Mouse (Mus musculus): ENCODE measurements around the gene Cdc73. TPM values are rescaled to one million over a fixed set of nuclear protein-coding genes. Genes with fewer than 3 reads are reported as not detected.

Cdc73 gene
- polyA plus RNA-seq, 1 experiment from 2014 or later, result 27.3 TPM

DNA sequence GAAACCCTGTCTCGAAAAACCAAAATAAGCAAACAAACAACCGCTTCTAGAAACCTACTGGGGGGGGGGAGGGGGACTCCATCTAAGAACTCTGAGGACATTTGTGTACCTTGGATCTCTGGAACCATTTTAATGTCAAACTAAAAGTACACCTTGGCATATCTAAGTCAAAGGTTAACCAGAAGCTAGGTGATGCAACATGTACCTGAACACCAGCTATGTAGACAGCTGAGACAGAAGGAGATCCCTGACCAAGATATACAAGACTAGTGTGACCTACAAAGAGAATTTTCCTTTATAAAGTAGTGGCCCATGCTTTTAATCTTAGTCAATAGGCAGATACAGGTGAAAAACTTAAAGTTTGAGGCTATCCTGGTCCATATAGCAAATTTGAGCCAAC, 39.5 kb downstream of the Cdc73 start:
- H3K27me3 ChIP-seq (ENCODE audit: control insufficient read depth, insufficient read depth, low read length), result no peaks in the 10 kb centered on the region
- no peak overlapping the region for H3K4me2 ChIP-seq (ENCODE audit: low read depth, low read length)
- no peaks in the 10 kb centered on the region for H3K9me3 ChIP-seq (replicated peaks; ENCODE audit: control insufficient read depth, low read length)
- H3K36me3 ChIP-seq (replicated peaks; ENCODE audit: control insufficient read depth, insufficient read depth, low read depth, low read length), result peaks cover 2% of the 10 kb centered on the region; the same call in 1 of the 2 replicates
- DNase-seq (ENCODE audit: low spot score) (no peak), ATAC-seq (replicated peaks; ENCODE audit: insufficient number of reproducible peaks, low FRiP score, low TSS enrichment, low read depth) (no peak)
- H3K4me1 ChIP-seq (ENCODE audit: control insufficient read depth, insufficient read depth, low read length), result no peaks in the 10 kb centered on the region
- H3K4me3 ChIP-seq (ENCODE audit: low read depth, low read length), result no peak overlapping the region
- no peak overlapping the region for H3K9ac ChIP-seq (replicated peaks; ENCODE audit: low read length)
- WGBS, result 93% methylated on average over 2 of the region's 2 CpGs
- H3K27ac ChIP-seq (replicated peaks; ENCODE audit: low read depth, low read length), result no peak overlapping the region

DNA sequence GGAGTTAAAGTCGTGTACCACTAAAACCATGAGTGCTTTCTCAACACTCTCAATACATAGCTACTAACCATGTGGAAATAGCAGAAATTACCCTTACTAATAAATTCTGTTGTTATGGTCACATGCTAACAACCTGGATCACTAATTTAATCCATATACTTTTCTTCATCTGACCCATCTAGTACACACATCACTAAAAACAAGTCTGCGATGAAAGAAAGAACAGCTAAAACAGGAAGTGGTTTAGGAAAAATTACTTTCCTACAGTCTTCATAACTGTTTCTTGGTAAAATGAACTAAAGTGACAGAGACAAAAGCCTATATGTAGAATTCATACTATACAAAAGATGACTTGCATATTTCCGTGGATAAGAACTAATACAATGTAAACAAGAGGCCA, 49.0 kb downstream of the Cdc73 start:
- Histone ChIP-seq H3K4me1 (ENCODE audit: control insufficient read depth, insufficient read depth, low read length) (no peaks in the 10 kb centered on the region), H3K4me2 (ENCODE audit: low read depth, low read length) (no peak overlapping the region), H3K9ac (replicated peaks; ENCODE audit: low read length) (no peak overlapping the region), H3K27ac (replicated peaks; ENCODE audit: low read depth, low read length) (no peak overlapping the region), H3K36me3 (replicated peaks; ENCODE audit: control insufficient read depth, insufficient read depth, low read depth, low read length) (no peaks in the 10 kb centered on the region), H3K4me3 (ENCODE audit: low read depth, low read length) (no peak overlapping the region), H3K27me3 (ENCODE audit: control insufficient read depth, insufficient read depth, low read length) (no peaks in the 10 kb centered on the region), H3K9me3 (replicated peaks; ENCODE audit: control insufficient read depth, low read length) (no peaks in the 10 kb centered on the region)
- WGBS, result 90% methylated on average over 3 of the region's 3 CpGs
- DNase-seq (ENCODE audit: low spot score) (no peak), ATAC-seq (replicated peaks; ENCODE audit: insufficient number of reproducible peaks, low FRiP score, low TSS enrichment, low read depth) (no peak)

DNA sequence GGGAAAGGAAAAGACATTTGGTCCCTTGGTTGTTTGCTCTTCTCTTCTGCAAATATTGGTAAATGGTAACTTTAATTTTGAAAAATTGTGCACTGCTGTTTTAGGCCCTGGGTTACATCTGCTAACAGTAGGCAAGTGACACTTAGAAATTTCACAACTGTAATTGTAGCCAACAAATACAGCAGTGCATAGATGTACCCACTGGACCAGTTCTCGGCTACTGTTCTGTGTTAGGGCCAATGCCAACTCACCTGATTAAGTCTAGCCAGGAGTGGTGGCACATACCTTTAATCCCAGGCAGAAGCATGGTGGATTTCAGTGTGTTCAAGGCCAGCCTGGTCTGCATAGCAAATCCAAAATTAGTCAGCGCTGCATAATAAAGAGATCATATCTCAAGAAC, 52.4 kb downstream of the Cdc73 start:
- H3K9me3 ChIP-seq (replicated peaks; ENCODE audit: control insufficient read depth, low read length), result no peaks in the 10 kb centered on the region
- no peak overlapping the region for H3K9ac ChIP-seq (replicated peaks; ENCODE audit: low read length)
- H3K4me2 ChIP-seq (ENCODE audit: low read depth, low read length), result no peak overlapping the region
- H3K4me1 ChIP-seq (ENCODE audit: control insufficient read depth, insufficient read depth, low read length), result no peaks in the 10 kb centered on the region
- no peak overlapping the region for H3K27ac ChIP-seq (replicated peaks; ENCODE audit: low read depth, low read length)
- H3K36me3 ChIP-seq (replicated peaks; ENCODE audit: control insufficient read depth, insufficient read depth, low read depth, low read length), result no peaks in the 10 kb centered on the region
- no peaks in the 10 kb centered on the region for H3K27me3 ChIP-seq (ENCODE audit: control insufficient read depth, insufficient read depth, low read length)
- ATAC-seq (replicated peaks; ENCODE audit: insufficient number of reproducible peaks, low FRiP score, low TSS enrichment, low read depth), result no peak
- 100% methylated on average over 2 of the region's 2 CpGs for WGBS
- H3K4me3 ChIP-seq (ENCODE audit: low read depth, low read length), result no peak overlapping the region
- DNase-seq (ENCODE audit: low spot score), result no peak

DNA sequence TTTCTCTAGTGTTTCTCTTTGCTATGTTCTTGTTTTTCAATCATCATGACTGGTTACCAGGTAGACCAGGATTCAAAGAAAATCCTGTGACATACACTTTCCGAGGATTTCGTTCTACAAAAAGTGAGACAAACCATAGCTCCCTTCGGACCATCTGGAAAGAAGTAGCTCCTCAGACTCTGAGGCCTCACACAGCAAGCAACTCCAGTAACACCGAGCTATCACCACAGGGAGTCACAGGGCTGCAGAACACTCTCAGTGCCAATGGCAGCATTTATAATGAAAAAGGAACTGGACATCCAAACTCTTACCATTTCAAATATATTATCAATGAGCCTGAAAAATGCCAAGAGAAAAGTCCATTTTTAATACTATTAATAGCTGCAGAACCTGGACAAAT, 56.5 kb downstream of the Cdc73 start:
- Histone ChIP-seq H3K36me3 (replicated peaks; ENCODE audit: control insufficient read depth, insufficient read depth, low read depth, low read length) (no peaks in the 10 kb centered on the region), H3K9me3 (replicated peaks; ENCODE audit: control insufficient read depth, low read length) (no peaks in the 10 kb centered on the region), H3K4me3 (ENCODE audit: low read depth, low read length) (no peak overlapping the region), H3K4me2 (ENCODE audit: low read depth, low read length) (no peak overlapping the region), H3K27ac (replicated peaks; ENCODE audit: low read depth, low read length) (no peak overlapping the region), H3K4me1 (ENCODE audit: control insufficient read depth, insufficient read depth, low read length) (no peaks in the 10 kb centered on the region), H3K27me3 (ENCODE audit: control insufficient read depth, insufficient read depth, low read length) (no peaks in the 10 kb centered on the region), H3K9ac (replicated peaks; ENCODE audit: low read length) (no peak overlapping the region)
- no peak for DNase-seq (ENCODE audit: low spot score)
- WGBS, result 89% methylated on average over 4 of the region's 4 CpGs
- no peak for ATAC-seq (replicated peaks; ENCODE audit: insufficient number of reproducible peaks, low FRiP score, low TSS enrichment, low read depth)

DNA sequence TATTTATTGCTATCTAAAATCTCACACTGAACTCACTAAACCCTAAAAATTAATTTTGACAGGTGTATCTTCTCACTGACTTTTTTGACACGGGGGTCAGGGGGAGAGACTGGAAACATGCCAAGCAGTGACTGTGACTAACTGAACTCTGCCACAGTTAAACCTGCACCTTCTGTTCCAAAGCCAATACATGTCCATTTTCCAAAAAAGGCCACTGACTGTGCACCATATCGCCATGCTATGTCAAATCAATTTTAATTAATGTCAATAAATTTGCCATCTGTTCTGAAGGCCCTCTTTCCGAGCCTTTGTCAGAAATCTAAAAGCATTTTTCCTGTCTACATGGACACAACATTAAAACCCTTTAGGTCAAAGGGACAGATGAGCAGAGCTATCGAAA, 57.3 kb downstream of the Cdc73 start:
- ATAC-seq (replicated peaks; ENCODE audit: insufficient number of reproducible peaks, low FRiP score, low TSS enrichment, low read depth), result no peak
- Histone ChIP-seq H3K36me3 (replicated peaks; ENCODE audit: control insufficient read depth, insufficient read depth, low read depth, low read length) (no peaks in the 10 kb centered on the region), H3K27me3 (ENCODE audit: control insufficient read depth, insufficient read depth, low read length) (no peaks in the 10 kb centered on the region), H3K4me2 (ENCODE audit: low read depth, low read length) (no peak overlapping the region), H3K27ac (replicated peaks; ENCODE audit: low read depth, low read length) (no peak overlapping the region), H3K4me1 (ENCODE audit: control insufficient read depth, insufficient read depth, low read length) (no peaks in the 10 kb centered on the region), H3K9ac (replicated peaks; ENCODE audit: low read length) (no peak overlapping the region), H3K9me3 (replicated peaks; ENCODE audit: control insufficient read depth, low read length) (no peaks in the 10 kb centered on the region), H3K4me3 (ENCODE audit: low read depth, low read length) (no peak overlapping the region)
- WGBS, result 72% methylated on average over 4 of the region's 4 CpGs
- DNase-seq (ENCODE audit: low spot score), result no peak

DNA sequence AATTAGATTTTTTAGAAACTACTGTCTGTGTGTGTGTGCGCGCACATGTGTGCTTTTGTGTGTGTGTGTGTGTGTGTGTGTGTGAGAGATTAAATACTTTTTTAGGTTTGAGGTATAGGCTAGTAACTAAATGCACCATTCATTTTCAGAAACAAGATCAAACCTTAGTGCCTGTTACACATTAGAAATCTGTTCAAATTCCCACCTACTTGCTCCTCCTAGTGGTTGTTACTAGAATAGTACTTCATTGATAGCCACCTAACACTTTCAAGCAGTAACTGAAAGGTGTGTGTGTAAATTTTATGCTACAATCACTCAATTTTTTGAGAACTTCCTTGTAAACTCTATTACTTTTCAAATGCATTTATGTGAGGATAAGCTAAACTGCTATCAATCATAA, 58.5 kb downstream of the Cdc73 start:
- no peak overlapping the region for H3K4me3 ChIP-seq (ENCODE audit: low read depth, low read length)
- 93% methylated on average over 2 of the region's 2 CpGs for WGBS
- no peaks in the 10 kb centered on the region for H3K9me3 ChIP-seq (replicated peaks; ENCODE audit: control insufficient read depth, low read length)
- no peaks in the 10 kb centered on the region for H3K4me1 ChIP-seq (ENCODE audit: control insufficient read depth, insufficient read depth, low read length)
- H3K9ac ChIP-seq (replicated peaks; ENCODE audit: low read length), result no peak overlapping the region
- peak; percentile 72 for DNase-seq (ENCODE audit: low spot score)
- ATAC-seq (replicated peaks; ENCODE audit: insufficient number of reproducible peaks, low FRiP score, low TSS enrichment, low read depth), result no peak
- H3K36me3 ChIP-seq (replicated peaks; ENCODE audit: control insufficient read depth, insufficient read depth, low read depth, low read length), result no peaks in the 10 kb centered on the region
- no peaks in the 10 kb centered on the region for H3K27me3 ChIP-seq (ENCODE audit: control insufficient read depth, insufficient read depth, low read length)
- no peak overlapping the region for H3K4me2 ChIP-seq (ENCODE audit: low read depth, low read length)
- H3K27ac ChIP-seq (replicated peaks; ENCODE audit: low read depth, low read length), result no peak overlapping the region

DNA sequence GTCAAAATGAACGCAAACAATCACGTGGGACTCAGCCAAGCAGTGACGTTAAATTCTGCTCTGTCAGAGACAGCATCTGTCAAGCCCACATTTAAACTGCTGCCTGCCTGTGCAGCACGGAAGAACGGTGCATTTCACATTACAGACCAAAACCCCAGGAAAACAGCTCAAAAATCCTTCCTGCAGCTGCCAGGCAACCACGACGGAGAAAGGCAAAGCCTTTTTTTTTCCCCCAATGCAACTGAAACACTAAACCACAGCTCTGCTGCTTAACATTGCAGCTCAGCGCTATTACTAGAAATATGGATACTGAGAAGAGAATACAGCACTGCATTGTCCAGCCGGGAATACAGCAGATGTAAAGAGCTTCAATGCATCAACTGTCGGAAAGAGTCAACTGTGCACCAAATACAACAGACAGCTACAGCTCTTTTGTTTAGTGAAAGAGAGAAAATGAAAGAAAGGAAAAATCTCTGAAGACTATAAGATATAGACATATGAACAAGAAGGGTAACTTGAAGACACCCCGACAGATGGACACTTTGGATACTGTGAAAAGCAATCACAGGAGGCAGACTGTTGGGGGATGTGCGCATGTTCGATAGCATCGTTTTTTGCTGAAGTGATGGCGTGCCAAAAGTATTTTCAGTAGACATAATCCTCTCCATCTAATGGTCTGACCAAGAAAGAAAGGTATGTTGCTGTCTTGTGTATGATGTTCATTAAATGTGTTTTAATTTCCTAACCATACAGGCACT, 61.9 kb downstream of the Cdc73 start, which contains the start of gene B3galt2:
Gene B3galt2 (plus strand): TSS at position 15 of the 758 bp plus-strand sequence.
- Histone ChIP-seq H3K4me1 (ENCODE audit: control insufficient read depth, insufficient read depth, low read length) (no peaks in the 10 kb centered on the region), H3K4me2 (ENCODE audit: low read depth, low read length) (no peak within 1 kb of the TSS; the same call in 1 of the 2 replicates), H3K36me3 (replicated peaks; ENCODE audit: control insufficient read depth, insufficient read depth, low read depth, low read length) (no peaks in the 10 kb centered on the region), H3K27me3 (ENCODE audit: control insufficient read depth, insufficient read depth, low read length) (no peaks in the 10 kb centered on the region), H3K4me3 (ENCODE audit: low read depth, low read length) (no peak within 1 kb of the TSS), H3K27ac (replicated peaks; ENCODE audit: low read depth, low read length) (no peak within 1 kb of the TSS), H3K9ac (replicated peaks; ENCODE audit: low read length) (no peak within 1 kb of the TSS), H3K9me3 (replicated peaks; ENCODE audit: control insufficient read depth, low read length) (no peaks in the 10 kb centered on the region)
- WGBS, result 55% methylated on average over 15 of the region's 15 CpGs
- DNase-seq (ENCODE audit: low spot score) (peak; percentile 28), ATAC-seq (replicated peaks; ENCODE audit: insufficient number of reproducible peaks, low FRiP score, low TSS enrichment, low read depth) (peak; percentile 76)

DNA sequence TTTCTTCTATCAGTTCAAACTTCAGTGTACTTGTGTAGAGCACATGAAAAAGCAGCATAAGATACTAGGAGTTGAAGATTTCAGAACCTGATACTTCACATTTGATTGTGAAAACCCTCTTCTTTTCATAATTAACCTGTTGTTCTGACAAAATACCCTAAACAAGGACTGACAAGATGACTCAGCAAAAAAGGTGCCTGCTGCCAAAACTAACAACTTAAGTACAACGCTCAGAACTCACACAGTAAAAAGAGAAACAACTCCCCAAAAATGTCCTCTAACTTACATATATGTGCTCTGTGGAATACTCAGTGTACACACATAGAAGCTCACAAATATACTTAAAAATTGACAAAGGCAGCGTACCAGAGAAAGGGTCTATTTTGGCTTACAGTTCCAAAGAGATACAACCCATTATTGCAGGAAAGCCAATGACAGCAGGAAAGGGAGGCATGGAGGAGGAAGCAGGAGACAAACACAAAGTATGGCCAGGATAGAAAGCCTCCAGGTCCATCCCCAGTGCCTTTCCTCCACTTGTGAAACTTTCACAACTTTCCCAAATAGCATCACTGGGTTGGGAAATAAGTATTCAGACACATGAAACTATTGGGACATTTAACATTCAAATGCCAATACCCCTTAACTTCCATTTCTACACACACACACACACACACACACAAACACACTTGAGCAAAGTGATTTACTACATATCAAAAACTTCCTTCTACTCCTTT, 69.7 kb downstream of the Cdc73 start:
- Histone ChIP-seq H3K27ac (replicated peaks; ENCODE audit: low read depth, low read length) (no peak overlapping the region), H3K4me2 (ENCODE audit: low read depth, low read length) (no peak overlapping the region), H3K4me1 (ENCODE audit: control insufficient read depth, insufficient read depth, low read length) (no peaks in the 10 kb centered on the region), H3K9ac (replicated peaks; ENCODE audit: low read length) (no peak overlapping the region), H3K27me3 (ENCODE audit: control insufficient read depth, insufficient read depth, low read length) (no peaks in the 10 kb centered on the region), H3K9me3 (replicated peaks; ENCODE audit: control insufficient read depth, low read length) (no peaks in the 10 kb centered on the region), H3K36me3 (replicated peaks; ENCODE audit: control insufficient read depth, insufficient read depth, low read depth, low read length) (no peaks in the 10 kb centered on the region), H3K4me3 (ENCODE audit: low read depth, low read length) (no peak overlapping the region)
- whole genome bisulfite sequencing, result 88% methylated on average over 2 of the region's 2 CpGs
- no peak for DNase-seq (ENCODE audit: low spot score)
- ATAC-seq (replicated peaks; ENCODE audit: insufficient number of reproducible peaks, low FRiP score, low TSS enrichment, low read depth), result no peak
